Mouse (Mus musculus) thymus, postnatal 25 days (tissue): ENCODE results near the gene Olfm2.
"Not testable (repeated sequence)": the region's sequence is repeated elsewhere in the genome, so short reads cannot be mapped to it uniquely, and the experiment has no call there.

Experiments
- DNase-seq: peaks from one replicate; pipeline ENCODE4 v3.0.0; 2022

The Olfm2 gene

GRCm38 (mm10) chr9:20694721-20695235 lies 51.4 kb downstream of the Olfm2 start:
- no peak for DNase-seq

- no peak for DNase-seq
These were observed 53.3 kb downstream of the Olfm2 start for GRCm38 (mm10) chr9:20692863-20693262.

GRCm38 (mm10) chr9:20690449-20690848 lies 55.7 kb downstream of the Olfm2 start:
- not testable (repeated sequence) for DNase-seq

GRCm38 (mm10) chr9:20689913-20690312 lies 56.2 kb downstream of the Olfm2 start:
- DNase-seq = no peak

GRCm38 (mm10) chr9:20689403-20689802 lies 56.7 kb downstream of the Olfm2 start:
- no peak for DNase-seq

GRCm38 (mm10) chr9:20685081-20685861 lies 60.9 kb downstream of the Olfm2 start:
- no peak for DNase-seq

- DNase-seq = no peak
These were observed 63.8 kb downstream of the Olfm2 start for GRCm38 (mm10) chr9:20682389-20682722.

- no peak for DNase-seq
These were observed 64.4 kb downstream of the Olfm2 start for GRCm38 (mm10) chr9:20681546-20682388.

- DNase-seq = no peak
These were observed 65.7 kb downstream of the Olfm2 start for GRCm38 (mm10) chr9:20680378-20680958.

GRCm38 (mm10) chr9:20677892-20678291 lies 68.3 kb downstream of the Olfm2 start:
- DNase-seq = no peak

GRCm38 (mm10) chr9:20672047-20672446 lies 74.1 kb downstream of the Olfm2 start:
- no peak for DNase-seq

- no peak for DNase-seq
These were observed 78.1 kb downstream of the Olfm2 start for GRCm38 (mm10) chr9:20668065-20668464.

GRCm38 (mm10) chr9:20666510-20667034 lies 79.6 kb downstream of the Olfm2 start:
- peak; percentile 51 for DNase-seq

GRCm38 (mm10) chr9:20665925-20666324 lies 80.2 kb downstream of the Olfm2 start:
- no peak for DNase-seq

- DNase-seq = no peak
These were observed 81.0 kb downstream of the Olfm2 start for GRCm38 (mm10) chr9:20664982-20665637.

- no peak for DNase-seq
These were observed 81.8 kb downstream of the Olfm2 start for GRCm38 (mm10) chr9:20664366-20664765.

GRCm38 (mm10) chr9:20663956-20664355 lies 82.2 kb downstream of the Olfm2 start:
- DNase-seq = no peak

GRCm38 (mm10) chr9:20662874-20663273 lies 83.3 kb downstream of the Olfm2 start:
- no peak for DNase-seq

- DNase-seq = peak; percentile 76
These were observed 83.8 kb downstream of the Olfm2 start for GRCm38 (mm10) chr9:20662325-20662724.

GRCm38 (mm10) chr9:20657546-20657945 lies 88.6 kb downstream of the Olfm2 start:
- no peak for DNase-seq

GRCm38 (mm10) chr9:20653859-20654258 lies 92.3 kb downstream of the Olfm2 start:
- DNase-seq = no peak

- no peak for DNase-seq
These were observed 93.9 kb downstream of the Olfm2 start for GRCm38 (mm10) chr9:20652260-20652658.
